Mouse (Mus musculus): Measurements from ENCODE around the gene AC109138.7. TPM values are rescaled to one million over a fixed set of nuclear protein-coding genes. Genes with fewer than 3 reads are reported as not detected.
"Not testable (repeated sequence)": the region's sequence is repeated elsewhere in the genome, so short reads cannot be mapped to it uniquely, and the experiment has no call there.

The AC109138.7 gene
- polyA plus RNA-seq, 1 experiment from 2014 or later, result not detected

DNA sequence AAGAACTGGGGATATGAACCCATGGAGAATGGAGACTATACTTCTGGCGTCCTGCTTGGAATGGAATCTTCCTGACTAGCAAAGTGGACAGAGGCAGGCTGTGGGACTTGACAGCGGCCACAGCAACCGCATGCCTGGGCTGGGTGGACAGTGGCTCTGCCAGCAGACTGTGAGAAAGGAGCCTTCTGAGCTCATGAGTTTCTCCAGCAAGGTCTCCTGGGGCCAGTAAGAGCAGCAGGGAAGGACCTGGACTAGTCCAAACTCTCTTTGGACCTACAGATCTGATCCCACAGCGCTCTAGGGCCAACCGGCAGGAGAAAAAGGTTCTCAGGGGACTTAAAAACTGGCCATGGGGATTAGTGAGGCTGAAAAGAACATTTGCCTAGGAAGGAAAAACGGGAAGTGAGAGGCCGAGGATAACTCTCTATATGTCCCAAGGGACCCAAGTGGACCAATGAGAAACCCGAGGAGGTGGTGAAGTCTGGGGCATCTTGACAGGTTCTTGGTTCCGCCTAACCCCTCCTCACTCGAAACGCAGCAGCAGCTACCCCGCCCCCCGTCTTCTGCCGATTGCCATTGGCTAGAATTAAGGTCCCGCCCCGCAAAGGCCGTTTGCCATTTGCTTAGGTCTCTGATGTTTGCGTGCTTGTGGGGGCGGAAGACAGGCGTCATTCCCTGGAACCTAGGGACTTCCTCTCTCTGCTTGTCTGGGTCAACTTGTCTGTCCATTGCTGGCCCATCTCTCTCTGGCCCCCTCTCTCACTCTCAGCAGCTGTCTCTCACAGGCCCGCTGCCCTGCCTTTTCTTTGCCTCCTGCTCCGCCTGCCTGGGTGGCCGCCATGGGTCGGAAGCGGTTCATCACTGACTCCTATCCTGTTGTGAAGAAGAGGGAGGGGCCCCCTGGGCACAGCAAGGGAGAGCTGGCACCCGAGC is 17.4 kb downstream of the AC109138.7 start, which contains the start of gene Pold4:
Gene Pold4 (plus strand): TSS at position 647 of the 933 bp plus-strand sequence.
- Histone ChIP-seq H3K4me2 (peak within 1 kb of the TSS; percentile 85), H3K27me3 (peaks cover 31% of the 10 kb centered on the region), H3K9me3 (replicated peaks) (no peaks in the 10 kb centered on the region), H3K9ac (peak within 1 kb of the TSS; percentile 67), H3K27ac (replicated peaks) (peak within 1 kb of the TSS; percentile 83), H3K4me1 (replicated peaks) (peaks cover 43% of the 10 kb centered on the region), H3K36me3 (replicated peaks) (no peaks in the 10 kb centered on the region), H3K4me3 (replicated peaks) (peak within 1 kb of the TSS; percentile 66)
- ATAC-seq (ENCODE audit: insufficient read depth), result peak; percentile 87
- WGBS (ENCODE audit: insufficient replicate concordance), result 13% methylated on average over 26 of the region's 26 CpGs

DNA sequence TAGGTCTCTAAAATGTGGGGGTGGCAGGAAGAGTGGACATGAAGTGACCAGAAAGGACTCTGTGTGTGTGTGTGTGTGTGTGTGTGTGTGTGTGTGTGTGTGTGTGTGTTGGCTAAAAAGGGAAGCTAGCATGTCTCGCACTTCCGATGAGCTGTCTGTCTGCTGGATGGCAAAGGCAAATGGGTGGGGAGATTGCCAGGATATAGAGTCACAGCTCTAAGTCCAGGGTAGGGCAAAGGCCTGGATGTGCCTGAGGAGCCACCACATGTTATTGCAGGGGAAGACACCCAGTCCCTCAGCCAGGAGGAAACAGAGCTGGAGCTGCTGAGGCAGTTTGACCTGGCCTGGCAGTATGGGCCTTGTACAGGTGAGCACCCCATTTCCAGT is 18.0 kb downstream of the AC109138.7 start:
- Histone ChIP-seq H3K9ac (peak overlapping the region; percentile 67), H3K4me2 (peak overlapping the region; percentile 85), H3K4me1 (replicated peaks) (peaks cover 43% of the 10 kb centered on the region), H3K9me3 (replicated peaks) (no peaks in the 10 kb centered on the region), H3K36me3 (replicated peaks) (no peaks in the 10 kb centered on the region), H3K27ac (replicated peaks) (peak overlapping the region; percentile 83), H3K4me3 (replicated peaks) (peak overlapping the region; percentile 66), H3K27me3 (peaks cover 25% of the 10 kb centered on the region)
- 12% methylated on average over 2 of the region's 2 CpGs for WGBS (ENCODE audit: insufficient replicate concordance)
- no peak for ATAC-seq (ENCODE audit: insufficient read depth)

DNA sequence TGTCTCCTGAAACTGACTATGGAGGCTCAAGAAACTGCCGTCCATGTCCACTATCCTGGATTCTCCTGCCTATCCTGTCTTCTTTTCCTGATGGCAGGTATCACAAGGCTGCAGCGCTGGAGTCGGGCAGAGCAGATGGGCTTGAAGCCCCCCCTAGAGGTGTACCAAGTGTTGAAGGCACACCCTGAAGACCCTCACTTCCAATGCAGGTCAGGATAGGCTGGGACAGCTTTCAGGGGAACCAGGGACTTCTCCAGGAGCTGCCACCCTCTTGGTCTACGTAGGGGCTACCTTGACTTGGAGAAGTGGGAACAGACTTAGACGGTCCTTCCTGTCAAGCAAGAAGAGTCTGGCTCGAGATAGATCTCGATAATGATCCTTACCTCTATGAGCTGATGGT is 18.5 kb downstream of the AC109138.7 start:
- H3K27me3 ChIP-seq, result peaks cover 21% of the 10 kb centered on the region
- 0 out of 2 replicates have a peak overlapping the region, but pooled peaks have one; percentile 67 for H3K9ac ChIP-seq
- no peak overlapping the region for H3K27ac ChIP-seq (replicated peaks)
- H3K9me3 ChIP-seq (replicated peaks), result no peaks in the 10 kb centered on the region
- H3K36me3 ChIP-seq (replicated peaks), result no peaks in the 10 kb centered on the region
- H3K4me2 ChIP-seq, result peak overlapping the region; percentile 85
- peaks cover 42% of the 10 kb centered on the region for H3K4me1 ChIP-seq (replicated peaks)
- 61% methylated on average over 7 of the region's 7 CpGs for WGBS (ENCODE audit: insufficient replicate concordance)
- ATAC-seq (ENCODE audit: insufficient read depth), result no peak
- H3K4me3 ChIP-seq (replicated peaks), result peak overlapping the region; percentile 66; the same call in 1 of the 2 replicates

DNA sequence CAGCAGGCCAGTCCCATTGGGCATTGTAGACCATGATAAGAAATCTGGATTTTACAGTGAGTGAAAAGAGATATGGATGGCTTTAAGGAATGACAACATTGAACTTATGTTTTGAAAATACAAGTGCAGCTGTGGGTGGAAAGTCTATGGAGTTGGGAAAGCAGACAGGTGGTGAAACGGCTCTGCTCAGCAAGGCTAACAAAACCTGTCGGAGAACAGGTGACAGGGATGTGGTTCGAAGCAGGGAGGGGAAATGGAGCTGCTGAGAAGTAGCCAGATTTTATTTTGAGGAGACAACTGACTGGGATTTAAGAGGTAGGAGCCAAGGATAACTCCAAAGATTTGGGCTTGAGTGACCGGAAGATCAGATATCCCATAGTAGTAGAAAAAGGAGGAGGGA is 20.4 kb downstream of the AC109138.7 start:
- ATAC-seq (ENCODE audit: insufficient read depth), result no peak
- no peaks in the 10 kb centered on the region for H3K9me3 ChIP-seq (replicated peaks)
- no peaks in the 10 kb centered on the region for H3K36me3 ChIP-seq (replicated peaks)
- H3K4me3 ChIP-seq (replicated peaks), result no peak overlapping the region
- WGBS (ENCODE audit: insufficient replicate concordance), result 67% methylated on average over 4 of the region's 4 CpGs
- H3K4me1 ChIP-seq (replicated peaks), result peaks cover 30% of the 10 kb centered on the region
- H3K27me3 ChIP-seq, result 0 out of 2 replicates have a peak, but pooled peaks cover 5% of the 10 kb centered on the region
- no peak overlapping the region for H3K4me2 ChIP-seq
- H3K27ac ChIP-seq (replicated peaks), result no peak overlapping the region
- no peak overlapping the region for H3K9ac ChIP-seq

DNA sequence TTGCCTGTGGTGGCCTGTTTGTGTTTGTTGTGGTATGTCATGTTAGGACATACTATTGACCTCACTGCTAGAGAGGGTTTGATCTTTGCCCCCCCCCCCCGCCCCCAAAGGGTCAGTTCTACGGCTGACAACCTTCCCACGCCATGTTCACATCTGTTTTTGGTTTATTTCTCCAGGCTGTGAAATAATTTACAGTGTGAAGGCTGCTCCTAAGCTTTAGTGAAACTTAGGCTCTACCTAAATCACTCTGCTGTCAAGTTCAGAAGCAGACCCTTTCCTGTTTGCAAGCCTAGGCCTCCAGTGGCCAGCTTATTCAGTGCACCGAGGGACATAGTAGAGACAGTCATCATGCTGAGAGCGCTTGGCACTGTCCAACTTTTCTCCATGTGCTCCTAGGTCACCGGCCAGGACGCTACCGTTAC is 26.1 kb downstream of the AC109138.7 start:
- Histone ChIP-seq H3K36me3 (replicated peaks) (no peaks in the 10 kb centered on the region), H3K4me2 (no peak overlapping the region), H3K27me3 (no peaks in the 10 kb centered on the region), H3K9ac (no peak overlapping the region), H3K27ac (replicated peaks) (no peak overlapping the region), H3K4me3 (replicated peaks) (no peak overlapping the region), H3K9me3 (replicated peaks) (no peaks in the 10 kb centered on the region), H3K4me1 (replicated peaks) (peaks cover 4% of the 10 kb centered on the region)
- 45% methylated on average over 8 of the region's 8 CpGs for WGBS (ENCODE audit: insufficient replicate concordance)
- no peak for ATAC-seq (ENCODE audit: insufficient read depth)

DNA sequence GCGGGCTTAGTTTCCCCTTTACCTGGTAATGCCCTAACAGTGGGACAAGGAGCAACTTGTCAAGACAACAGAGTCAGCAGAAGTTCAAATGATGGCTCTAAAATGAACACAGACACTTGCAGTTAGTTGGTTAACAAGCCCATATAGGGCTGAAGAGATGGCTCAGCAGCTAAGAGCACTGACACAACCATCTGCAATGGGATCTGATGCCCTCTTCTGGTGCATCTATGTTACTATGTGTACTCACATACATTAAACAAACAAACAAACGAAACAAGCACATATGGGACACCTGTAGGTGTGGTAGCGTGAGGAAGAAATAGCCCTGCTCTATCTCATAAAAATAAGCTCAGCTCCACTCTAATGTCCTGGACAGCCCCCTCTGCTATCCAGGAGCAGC is 28.3 kb downstream of the AC109138.7 start:
- Histone ChIP-seq H3K36me3 (replicated peaks) (no peaks in the 10 kb centered on the region), H3K27me3 (no peaks in the 10 kb centered on the region), H3K9me3 (replicated peaks) (no peaks in the 10 kb centered on the region), H3K4me3 (replicated peaks) (no peak overlapping the region), H3K27ac (replicated peaks) (no peak overlapping the region), H3K9ac (no peak overlapping the region), H3K4me1 (replicated peaks) (peaks cover 4% of the 10 kb centered on the region), H3K4me2 (no peak overlapping the region)
- 48% methylated on average over 3 of the region's 3 CpGs for WGBS (ENCODE audit: insufficient replicate concordance)
- no peak for ATAC-seq (ENCODE audit: insufficient read depth)

DNA sequence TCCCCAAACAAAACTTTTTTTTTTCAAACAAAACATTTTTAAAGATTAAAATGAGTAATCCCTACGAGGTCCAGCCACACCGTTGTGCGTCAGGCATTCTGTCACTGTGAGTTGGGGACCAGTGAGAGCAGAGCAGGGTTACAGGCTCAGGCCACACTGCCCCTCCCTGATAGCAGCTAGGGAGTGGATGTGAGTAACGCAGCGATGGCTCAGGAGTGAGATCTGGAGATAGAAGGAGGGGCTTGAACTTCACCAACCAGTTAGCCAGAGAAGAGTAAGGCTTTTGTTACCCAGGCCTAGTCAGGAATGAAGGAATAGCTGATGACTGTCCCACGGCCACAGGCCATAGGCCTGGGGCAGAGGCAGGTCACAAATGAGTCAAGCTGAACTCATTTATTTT is 30.6 kb downstream of the AC109138.7 start:
- Histone ChIP-seq H3K27ac (replicated peaks) (no peak overlapping the region), H3K27me3 (no peaks in the 10 kb centered on the region), H3K9ac (no peak overlapping the region), H3K9me3 (replicated peaks) (no peaks in the 10 kb centered on the region), H3K4me3 (replicated peaks) (no peak overlapping the region), H3K4me2 (no peak overlapping the region), H3K36me3 (replicated peaks) (no peaks in the 10 kb centered on the region), H3K4me1 (replicated peaks) (peaks cover 3% of the 10 kb centered on the region)
- 61% methylated on average over 6 of the region's 6 CpGs for WGBS (ENCODE audit: insufficient replicate concordance)
- no peak for ATAC-seq (ENCODE audit: insufficient read depth)

DNA sequence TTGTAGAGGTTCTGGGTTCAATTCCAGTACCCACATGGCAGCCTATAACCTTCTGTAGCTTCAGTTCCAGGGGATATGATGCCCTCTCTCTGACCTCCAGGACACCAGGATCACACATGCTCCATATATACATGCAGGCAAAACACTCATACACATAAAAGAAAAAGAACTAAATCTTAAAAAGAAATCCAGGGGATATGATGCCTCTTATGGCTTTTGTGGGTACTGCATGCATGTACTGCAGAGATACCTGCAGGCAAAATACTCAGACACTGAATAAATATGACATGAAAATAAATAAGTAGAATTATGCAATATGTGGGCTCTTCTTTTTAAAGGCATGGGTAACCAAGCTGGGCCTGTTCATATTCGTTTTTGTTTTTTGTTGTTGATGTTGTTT is 32.9 kb downstream of the AC109138.7 start:
- ATAC-seq (ENCODE audit: insufficient read depth), result no peak
- H3K9ac ChIP-seq, result no peak overlapping the region
- no peak overlapping the region for H3K4me2 ChIP-seq
- 33% methylated on average over 1 of the region's 1 CpGs for WGBS (ENCODE audit: insufficient replicate concordance)
- no peaks in the 10 kb centered on the region for H3K9me3 ChIP-seq (replicated peaks)
- no peaks in the 10 kb centered on the region for H3K36me3 ChIP-seq (replicated peaks)
- H3K4me1 ChIP-seq (replicated peaks), result no peaks in the 10 kb centered on the region
- no peak overlapping the region for H3K27ac ChIP-seq (replicated peaks)
- H3K27me3 ChIP-seq, result 0 out of 2 replicates have a peak, but pooled peaks cover under 1% of the 10 kb centered on the region
- no peak overlapping the region for H3K4me3 ChIP-seq (replicated peaks)

DNA sequence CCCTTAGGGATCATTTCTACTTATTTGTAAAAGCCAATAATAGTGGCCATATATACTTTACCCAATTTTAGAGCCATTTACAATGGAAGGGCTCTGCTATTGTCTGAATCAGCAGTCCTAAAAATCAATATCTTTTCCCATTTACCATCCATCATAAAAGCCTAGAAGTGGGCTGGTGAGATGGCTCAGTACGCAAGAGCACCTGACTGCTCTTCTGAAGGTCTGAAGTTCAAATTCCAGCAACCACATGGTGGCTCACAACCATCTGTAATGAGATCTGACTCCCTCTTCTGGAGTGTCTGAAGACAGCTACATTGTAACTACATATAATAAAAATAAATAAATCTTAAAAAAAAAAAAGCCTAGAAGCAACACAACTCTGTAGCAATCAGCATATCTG is 34.5 kb downstream of the AC109138.7 start:
- H3K27ac ChIP-seq (replicated peaks); H3K4me3 ChIP-seq (replicated peaks); ATAC-seq (ENCODE audit: insufficient read depth): not testable (repeated sequence)

DNA sequence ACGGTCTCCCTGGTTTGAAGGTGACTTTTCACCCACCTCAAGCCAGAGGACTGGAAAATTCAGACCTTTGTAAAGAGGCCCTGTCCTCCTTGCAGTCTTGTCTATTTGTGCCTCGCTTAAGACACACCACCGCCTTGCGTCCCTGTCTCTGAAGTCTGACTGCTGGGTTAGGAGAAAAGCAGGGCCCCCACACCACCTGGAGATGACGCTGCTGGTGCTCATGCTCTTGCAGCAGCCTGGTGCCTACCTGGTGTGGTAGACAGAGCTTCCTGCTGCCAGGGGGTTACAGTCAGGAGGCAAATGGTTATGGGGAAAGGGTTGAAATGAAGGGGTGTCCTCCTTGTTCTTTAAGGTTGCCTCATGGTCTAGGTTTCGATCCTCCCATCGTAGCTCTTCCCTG is 40.1 kb downstream of the AC109138.7 start:
- Histone ChIP-seq H3K36me3 (replicated peaks) (no peaks in the 10 kb centered on the region), H3K27me3 (peaks cover 7% of the 10 kb centered on the region; the same call in 1 of the 2 replicates), H3K9me3 (replicated peaks) (no peaks in the 10 kb centered on the region), H3K4me2 (no peak overlapping the region), H3K27ac (replicated peaks) (no peak overlapping the region), H3K9ac (no peak overlapping the region), H3K4me1 (replicated peaks) (peaks cover 15% of the 10 kb centered on the region), H3K4me3 (replicated peaks) (no peak overlapping the region)
- WGBS (ENCODE audit: insufficient replicate concordance), result 83% methylated on average over 7 of the region's 7 CpGs
- ATAC-seq (ENCODE audit: insufficient read depth), result no peak

More for the DNA sequence above, 34.5 kb downstream of the AC109138.7 start:
- H3K36me3 ChIP-seq (replicated peaks); H3K27me3 ChIP-seq; H3K9me3 ChIP-seq (replicated peaks); H3K4me2 ChIP-seq; H3K4me1 ChIP-seq (replicated peaks); H3K9ac ChIP-seq: not testable (repeated sequence)
- WGBS (ENCODE audit: insufficient replicate concordance), result 63% methylated on average over 1 of the region's 1 CpGs

DNA sequence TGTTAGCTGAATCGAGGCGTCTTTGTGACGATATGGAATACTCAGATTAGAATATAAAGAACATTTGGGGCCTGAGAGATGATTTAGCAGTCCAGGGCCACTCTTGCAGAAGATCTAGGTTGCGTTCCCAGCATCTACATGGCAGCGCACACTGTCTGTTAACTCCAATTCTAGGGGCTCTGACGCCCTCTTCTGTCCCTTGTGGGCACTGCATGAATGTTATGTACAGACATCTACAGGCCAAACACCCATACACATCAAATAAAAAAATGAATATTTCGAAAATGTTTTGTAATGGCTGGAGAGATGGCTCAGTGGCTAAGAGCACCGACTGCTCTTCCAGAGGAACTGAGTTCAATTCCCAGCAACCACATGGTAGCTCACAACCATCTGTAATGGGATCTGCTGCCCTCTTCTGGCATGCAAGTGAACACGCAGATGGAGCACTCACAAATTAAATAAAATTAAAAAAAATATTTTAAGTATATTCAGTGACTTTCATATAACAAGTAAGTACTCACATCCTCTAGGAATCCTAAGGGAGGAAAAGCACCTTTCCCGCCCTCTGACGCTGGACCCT is 41.5 kb downstream of the AC109138.7 start:
- H3K9ac ChIP-seq, result no peak overlapping the region
- no peak overlapping the region for H3K4me2 ChIP-seq
- H3K27ac ChIP-seq (replicated peaks), result no peak overlapping the region
- ATAC-seq (ENCODE audit: insufficient read depth), result no peak
- H3K9me3 ChIP-seq (replicated peaks), result no peaks in the 10 kb centered on the region
- H3K4me1 ChIP-seq (replicated peaks), result peaks cover 19% of the 10 kb centered on the region
- peaks cover 7% of the 10 kb centered on the region; the same call in 1 of the 2 replicates for H3K27me3 ChIP-seq
- WGBS (ENCODE audit: insufficient replicate concordance), result 68% methylated on average over 11 of the region's 11 CpGs
- H3K4me3 ChIP-seq (replicated peaks), result no peak overlapping the region
- H3K36me3 ChIP-seq (replicated peaks), result no peaks in the 10 kb centered on the region

All from liver, embryonic 15.5 days (tissue).